Mouse (Mus musculus) hindbrain, embryonic 13.5 days (tissue): ENCODE measurements around the gene Serpina9. TPM values are rescaled to one million over a fixed set of nuclear protein-coding genes. Genes with fewer than 3 reads are reported as not detected.

Source experiments
- ATAC-seq: fragments of 200-750 bp; cut with Nextera tagmentation; 2 replicates; pipeline ENCODE4 v1.8.0; 2017; ENCODE audit warnings: moderate TSS enrichment; ENCODE audit not compliant: low FRiP score
- H3K27ac ChIP-seq: fragments of 300-500 bp; sonication (generic); 2 replicates; pipeline ENCODE4 v1.5.1; 2015; ENCODE audit warnings: inconsistent platforms, mild to moderate bottlenecking, moderate library complexity
- H3K27me3 ChIP-seq: fragments of 300-500 bp; sonication (generic); 2 replicates; pipeline ENCODE4 v1.6.1; 2015; ENCODE audit warnings: mild to moderate bottlenecking, inconsistent platforms
- H3K36me3 ChIP-seq: fragments of 300-500 bp; sonication (generic); 2 replicates; pipeline ENCODE4 v1.6.1; 2015; ENCODE audit warnings: mild to moderate bottlenecking, inconsistent platforms
- H3K4me1 ChIP-seq: fragments of 300-500 bp; sonication (generic); replicated peaks from 2 replicates; pipeline ENCODE4 v1.6.1; 2015; ENCODE audit warnings: inconsistent platforms
- H3K4me2 ChIP-seq: fragments of 300-500 bp; sonication (generic); 2 replicates; pipeline ENCODE4 v1.6.1; 2015; ENCODE audit warnings: inconsistent platforms, mild to moderate bottlenecking, moderate library complexity
- H3K4me3 ChIP-seq: fragments of 300-500 bp; sonication (generic); 2 replicates; pipeline ENCODE4 v1.5.1; 2015; ENCODE audit warnings: mild to moderate bottlenecking, inconsistent platforms
- H3K9ac ChIP-seq: fragments of 300-500 bp; sonication (generic); 2 replicates; pipeline ENCODE4 v1.6.1; 2015; ENCODE audit warnings: mild to moderate bottlenecking, inconsistent platforms
- H3K9me3 ChIP-seq: fragments of 300-500 bp; sonication (generic); 2 replicates; pipeline ENCODE4 v1.6.1; 2016; ENCODE audit warnings: inconsistent platforms
- WGBS: fragments of 180-500 bp; shearing (Covaris S2); methylation state at CpG from one replicate; pipeline ENCODE4 v1.1.7; 2015; 5-methylcytosine and 5-hydroxymethylcytosine counted together
- polyA plus RNA-seq: library from polyadenylated mRNA; unstranded; fragments of >200 nt; fragmentation: Nextera tagmentation; extraction: Ambion mirVana; gene quantifications from 2 replicates; pipeline ENCODE4 v1.2.1, GENCODE M21; 2015

Gene Serpina9
- polyA plus RNA-seq, 1 experiment from 2014 or later = not detected

GRCm38 (mm10) chr12:103988754-103989513 lies 24.6 kb downstream of the Serpina9 start:
- Histone ChIP-seq H3K4me2 (no peak overlapping the region), H3K4me3 (no peak overlapping the region), H3K9ac (no peak overlapping the region), H3K9me3 (no peaks in the 10 kb centered on the region), H3K27ac (no peak overlapping the region), H3K4me1 (no peaks in the 10 kb centered on the region), H3K36me3 (no peaks in the 10 kb centered on the region), H3K27me3 (no peaks in the 10 kb centered on the region)
- no peak for ATAC-seq
- WGBS = 62% methylated on average over 14 of the region's 14 CpGs

- no peak for ATAC-seq
- no peak overlapping the region for H3K27ac ChIP-seq
- H3K4me2 ChIP-seq = no peak overlapping the region
- H3K36me3 ChIP-seq = no peaks in the 10 kb centered on the region
- no peak overlapping the region for H3K4me3 ChIP-seq
- H3K9ac ChIP-seq = no peak overlapping the region
- no peaks in the 10 kb centered on the region for H3K4me1 ChIP-seq
- H3K27me3 ChIP-seq = no peaks in the 10 kb centered on the region
- WGBS = 75% methylated on average over 5 of the region's 5 CpGs
- H3K9me3 ChIP-seq = no peaks in the 10 kb centered on the region
Measured at GRCm38 (mm10) chr12:103985868-103986267, 27.7 kb downstream of the Serpina9 start.

- no peak overlapping the region for H3K9ac ChIP-seq
- no peak overlapping the region for H3K4me2 ChIP-seq
- no peaks in the 10 kb centered on the region for H3K27me3 ChIP-seq
- 67% methylated on average over 4 of the region's 4 CpGs for WGBS
- H3K36me3 ChIP-seq = no peaks in the 10 kb centered on the region
- no peak for ATAC-seq
- no peak overlapping the region for H3K4me3 ChIP-seq
- H3K27ac ChIP-seq = no peak overlapping the region
- no peaks in the 10 kb centered on the region for H3K4me1 ChIP-seq
- H3K9me3 ChIP-seq = no peaks in the 10 kb centered on the region
Measured at GRCm38 (mm10) chr12:103984935-103985334, 28.6 kb downstream of the Serpina9 start.

- H3K9me3 ChIP-seq = no peaks in the 10 kb centered on the region
- H3K36me3 ChIP-seq = no peaks in the 10 kb centered on the region
- no peaks in the 10 kb centered on the region for H3K27me3 ChIP-seq
- no peak overlapping the region for H3K27ac ChIP-seq
- H3K4me1 ChIP-seq = no peaks in the 10 kb centered on the region
- no peak for ATAC-seq
- no peak overlapping the region for H3K9ac ChIP-seq
- 84% methylated on average over 7 of the region's 7 CpGs for WGBS
- H3K4me2 ChIP-seq = no peak overlapping the region
- H3K4me3 ChIP-seq = no peak overlapping the region
Measured at GRCm38 (mm10) chr12:103981646-103982360, 31.8 kb downstream of the Serpina9 start.

GRCm38 (mm10) chr12:103978294-103978693 lies 35.3 kb downstream of the Serpina9 start:
- WGBS = 90% methylated on average over 10 of the region's 10 CpGs

GRCm38 (mm10) chr12:103977846-103978245 lies 35.7 kb downstream of the Serpina9 start:
- Histone ChIP-seq H3K9me3 (no peaks in the 10 kb centered on the region), H3K27ac (no peak overlapping the region), H3K4me1 (no peaks in the 10 kb centered on the region), H3K4me3 (no peak overlapping the region), H3K27me3 (no peaks in the 10 kb centered on the region), H3K4me2 (no peak overlapping the region), H3K36me3 (no peaks in the 10 kb centered on the region), H3K9ac (no peak overlapping the region)
- ATAC-seq = no peak
- 33% methylated on average over 5 of the region's 5 CpGs for WGBS

More at GRCm38 (mm10) chr12:103978294-103978693, 35.3 kb downstream of the Serpina9 start:
- ATAC-seq = no peak
- no peaks in the 10 kb centered on the region for H3K27me3 ChIP-seq
- no peak overlapping the region for H3K27ac ChIP-seq
- H3K36me3 ChIP-seq = no peaks in the 10 kb centered on the region
- H3K4me3 ChIP-seq = no peak overlapping the region
- H3K4me1 ChIP-seq = no peaks in the 10 kb centered on the region
- H3K9me3 ChIP-seq = no peaks in the 10 kb centered on the region
- no peak overlapping the region for H3K9ac ChIP-seq
- no peak overlapping the region for H3K4me2 ChIP-seq

- no peaks in the 10 kb centered on the region for H3K27me3 ChIP-seq
- ATAC-seq = no peak
- no peak overlapping the region for H3K27ac ChIP-seq
- 62% methylated on average over 3 of the region's 3 CpGs for WGBS
- no peak overlapping the region for H3K9ac ChIP-seq
- no peaks in the 10 kb centered on the region for H3K36me3 ChIP-seq
- no peaks in the 10 kb centered on the region for H3K4me1 ChIP-seq
- H3K9me3 ChIP-seq = 0 out of 2 replicates have a peak, but pooled peaks cover 3% of the 10 kb centered on the region
- no peak overlapping the region for H3K4me2 ChIP-seq
- no peak overlapping the region for H3K4me3 ChIP-seq
Measured at GRCm38 (mm10) chr12:103977060-103977459, 36.5 kb downstream of the Serpina9 start.

GRCm38 (mm10) chr12:103971080-103971479 lies 42.5 kb downstream of the Serpina9 start:
- H3K9me3 ChIP-seq = 0 out of 2 replicates have a peak, but pooled peaks cover 3% of the 10 kb centered on the region
- no peak overlapping the region for H3K4me3 ChIP-seq
- H3K27me3 ChIP-seq = no peaks in the 10 kb centered on the region
- H3K4me2 ChIP-seq = no peak overlapping the region
- WGBS = 91% methylated on average over 4 of the region's 4 CpGs
- no peak for ATAC-seq
- H3K27ac ChIP-seq = no peak overlapping the region
- H3K36me3 ChIP-seq = no peaks in the 10 kb centered on the region
- H3K9ac ChIP-seq = no peak overlapping the region
- H3K4me1 ChIP-seq = no peaks in the 10 kb centered on the region

- no peaks in the 10 kb centered on the region for H3K36me3 ChIP-seq
- ATAC-seq = no peak
- H3K9me3 ChIP-seq = 0 out of 2 replicates have a peak, but pooled peaks cover 3% of the 10 kb centered on the region
- no peak overlapping the region for H3K4me2 ChIP-seq
- 90% methylated on average over 9 of the region's 9 CpGs for WGBS
- H3K4me3 ChIP-seq = no peak overlapping the region
- no peak overlapping the region for H3K9ac ChIP-seq
- no peak overlapping the region for H3K27ac ChIP-seq
- no peaks in the 10 kb centered on the region for H3K4me1 ChIP-seq
- H3K27me3 ChIP-seq = no peaks in the 10 kb centered on the region
Measured at GRCm38 (mm10) chr12:103969577-103970116, 43.9 kb downstream of the Serpina9 start.

- Histone ChIP-seq H3K4me3 (no peak overlapping the region), H3K27ac (no peak overlapping the region), H3K27me3 (no peaks in the 10 kb centered on the region), H3K4me2 (no peak overlapping the region), H3K36me3 (no peaks in the 10 kb centered on the region), H3K9ac (no peak overlapping the region), H3K9me3 (no peaks in the 10 kb centered on the region), H3K4me1 (no peaks in the 10 kb centered on the region)
- no peak for ATAC-seq
- 70% methylated on average over 3 of the region's 3 CpGs for WGBS
Measured at GRCm38 (mm10) chr12:103966761-103967160, 46.8 kb downstream of the Serpina9 start.

GRCm38 (mm10) chr12:103963288-103963687 lies 50.3 kb downstream of the Serpina9 start:
- Histone ChIP-seq H3K36me3 (no peaks in the 10 kb centered on the region), H3K9me3 (0 out of 2 replicates have a peak, but pooled peaks cover 10% of the 10 kb centered on the region), H3K27me3 (no peaks in the 10 kb centered on the region), H3K9ac (no peak overlapping the region), H3K4me2 (no peak overlapping the region), H3K4me1 (no peaks in the 10 kb centered on the region), H3K4me3 (no peak overlapping the region), H3K27ac (no peak overlapping the region)
- 91% methylated on average over 4 of the region's 4 CpGs for WGBS
- ATAC-seq = no peak

GRCm38 (mm10) chr12:103962860-103963259 lies 50.7 kb downstream of the Serpina9 start:
- WGBS = 90% methylated on average over 8 of the region's 8 CpGs
- no peak for ATAC-seq
- Histone ChIP-seq H3K36me3 (no peaks in the 10 kb centered on the region), H3K27ac (no peak overlapping the region), H3K4me2 (no peak overlapping the region), H3K9ac (no peak overlapping the region), H3K4me3 (no peak overlapping the region), H3K4me1 (no peaks in the 10 kb centered on the region), H3K27me3 (no peaks in the 10 kb centered on the region), H3K9me3 (0 out of 2 replicates have a peak, but pooled peaks cover 11% of the 10 kb centered on the region)
